In the genomic region with DNA sequence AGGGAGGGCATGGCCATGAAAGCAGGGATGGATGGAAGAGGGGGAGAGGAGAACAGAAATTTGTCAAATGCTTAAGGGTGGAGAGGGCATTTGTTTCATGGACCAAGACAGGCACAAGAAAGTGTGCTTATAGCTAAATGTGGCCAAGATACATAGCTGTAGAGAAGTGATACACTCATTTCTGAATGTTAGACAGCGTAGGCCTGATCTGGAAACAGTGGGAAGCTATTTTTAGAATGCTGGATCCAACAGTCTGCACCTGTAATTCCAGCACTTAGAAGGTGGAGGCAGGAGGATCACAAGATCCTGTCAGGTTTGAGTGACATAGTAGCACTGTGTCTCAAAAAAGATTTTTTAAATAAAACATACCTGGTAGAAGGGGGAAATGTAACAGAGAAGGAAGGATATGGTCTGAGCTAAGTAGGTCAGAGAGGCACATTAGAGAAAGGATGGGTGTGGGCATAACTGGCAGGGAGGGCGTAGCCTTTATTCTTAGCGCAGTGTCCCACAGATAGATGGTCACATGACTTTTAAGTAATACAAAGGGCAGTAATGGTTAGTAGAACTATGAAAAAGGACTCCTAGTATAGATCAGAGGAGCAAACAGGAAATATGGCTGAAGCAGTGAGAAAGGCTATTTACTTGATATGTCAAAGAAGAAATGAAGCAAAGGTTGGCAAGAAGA, we compare ENCODE assay signal across 20 mouse cellular contexts.
DNase-seq lines count a peak whose midpoint lies in the region; ATAC-seq and TF ChIP-seq lines count a peak whose summit lies in the region.
"Had no signal": no experiment of that assay in that cellular context is flagged by ENCODE, and none has a peak within 500 bp of the region (broad histone marks: within the 10 kb centered on the region; RNA-seq: fewer than 3 reads in every experiment).

No protein-coding gene starts in this region.

- no peak overlapping the region for H3K9ac ChIP-seq in intestine, embryonic 16.5 days (ENCODE audit: low read depth, low read length)
- H3K9ac ChIP-seq in intestine, postnatal 0 days (ENCODE audit: low read depth, low read length), result no peak overlapping the region
- H3K9ac ChIP-seq: embryonic facial prominence, embryonic 13.5 days; heart, embryonic 13.5 days; midbrain, embryonic 13.5 days had no signal

- H3K4me3 ChIP-seq in intestine, embryonic 16.5 days (ENCODE audit: low read length), result no peak overlapping the region
- H3K4me3 ChIP-seq in intestine, postnatal 0 days (ENCODE audit: low read depth, low read length), result no peak overlapping the region
- H3K4me3 ChIP-seq in brown adipose tissue, adult 24 weeks (ENCODE audit: insufficient read depth, low read depth, low read length), result no peak overlapping the region
- no peak overlapping the region for H3K4me3 ChIP-seq in midbrain, embryonic 10.5 days
- H3K4me3 ChIP-seq: embryonic facial prominence, embryonic 13.5 days; heart, embryonic 13.5 days; midbrain, embryonic 13.5 days had no signal

- 0 out of 2 replicates have a peak, but pooled peaks have one; percentile 44 for ATAC-seq in intestine, embryonic 16.5 days
- ATAC-seq in intestine, postnatal 0 days, result no peak
- ATAC-seq in CD4-positive, CD25-positive, alpha-beta regulatory T cell, adult 4 months, result peak; percentile 73
- peak; percentile 61 for ATAC-seq in megakaryocyte-erythroid progenitor cell, adult 5-6 weeks (replicated peaks; ENCODE audit: low FRiP score, low TSS enrichment, poor library complexity, severe bottlenecking)
- ATAC-seq: forebrain, embryonic 16.5 days; hindbrain, embryonic 16.5 days; midbrain, embryonic 13.5 days had no signal

- no peak overlapping the region for H3K4me2 ChIP-seq in intestine, embryonic 16.5 days (ENCODE audit: low read depth, low read length)
- no peak overlapping the region for H3K4me2 ChIP-seq in intestine, postnatal 0 days (replicated peaks; ENCODE audit: low read depth)
- H3K4me2 ChIP-seq: embryonic facial prominence, embryonic 13.5 days; heart, embryonic 13.5 days; midbrain, embryonic 13.5 days had no signal

- H3K4me1 ChIP-seq in intestine, embryonic 16.5 days (ENCODE audit: control insufficient read depth, insufficient read depth, low read length), result no peaks in the 10 kb centered on the region
- no peaks in the 10 kb centered on the region for H3K4me1 ChIP-seq in intestine, postnatal 0 days (replicated peaks; ENCODE audit: control insufficient read depth, insufficient read depth, low read length)
- no peaks in the 10 kb centered on the region for H3K4me1 ChIP-seq in brown adipose tissue, adult 24 weeks (ENCODE audit: control insufficient read depth, insufficient read depth, insufficient read length, low read length)
- H3K4me1 ChIP-seq in midbrain, embryonic 10.5 days, result no peaks in the 10 kb centered on the region
- H3K4me1 ChIP-seq: embryonic facial prominence, embryonic 13.5 days; midbrain, embryonic 13.5 days had no signal

- no peak for DNase-seq in midbrain, embryonic 10.5 days (ENCODE audit: low spot score)
- DNase-seq in thymus, postnatal 14 days, result no peak
- DNase-seq: adrenal gland, adult 8-10 months; cerebellum, postnatal 10 days; heart, adult 18-20 months; kidney, adult 18-20 months; kidney, postnatal 14 days; lung, postnatal 4 days; right cerebral cortex, postnatal 14 days; thymus, adult 2 months had no signal

- H3K27ac ChIP-seq in intestine, embryonic 16.5 days (ENCODE audit: low read length), result no peak overlapping the region
- no peak overlapping the region for H3K27ac ChIP-seq in intestine, postnatal 0 days (ENCODE audit: low read depth, low read length)
- peak overlapping the region; percentile 11; the same call in 1 of the 2 replicates for H3K27ac ChIP-seq in brown adipose tissue, adult 24 weeks (replicated peaks; ENCODE audit: low read depth, low read length)
- no peak overlapping the region for H3K27ac ChIP-seq in midbrain, embryonic 10.5 days (replicated peaks)
- H3K27ac ChIP-seq: embryonic facial prominence, embryonic 13.5 days; heart, embryonic 13.5 days; midbrain, embryonic 13.5 days had no signal

- H3K27me3 ChIP-seq in intestine, embryonic 16.5 days (replicated peaks; ENCODE audit: control insufficient read depth, insufficient read depth, low read length), result no peaks in the 10 kb centered on the region
- H3K27me3 ChIP-seq in intestine, postnatal 0 days (replicated peaks; ENCODE audit: control insufficient read depth, insufficient read depth, low read length), result no peaks in the 10 kb centered on the region
- H3K27me3 ChIP-seq in midbrain, embryonic 10.5 days (ENCODE audit: low read depth, poor library complexity, severe bottlenecking), result no peaks in the 10 kb centered on the region
- H3K27me3 ChIP-seq: embryonic facial prominence, embryonic 13.5 days; heart, embryonic 13.5 days; midbrain, embryonic 13.5 days had no signal

- no peaks in the 10 kb centered on the region for H3K36me3 ChIP-seq in intestine, embryonic 16.5 days (ENCODE audit: control insufficient read depth, insufficient read depth, low read length)
- peaks cover 26% of the 10 kb centered on the region for H3K36me3 ChIP-seq in intestine, postnatal 0 days (ENCODE audit: control insufficient read depth, insufficient read depth)
- H3K36me3 ChIP-seq in midbrain, embryonic 10.5 days, result peaks cover 97% of the 10 kb centered on the region

- 89% methylated on average over 3 of the region's 3 CpGs for WGBS in intestine, embryonic 16.5 days
- 63% methylated on average over 3 of the region's 3 CpGs for WGBS in intestine, postnatal 0 days
- WGBS in midbrain, embryonic 10.5 days, result 93% methylated on average over 3 of the region's 3 CpGs

- no peaks in the 10 kb centered on the region for H3K9me3 ChIP-seq in intestine, embryonic 16.5 days (ENCODE audit: control insufficient read depth, low read length)
- no peaks in the 10 kb centered on the region for H3K9me3 ChIP-seq in intestine, postnatal 0 days (ENCODE audit: control insufficient read depth)
- no peaks in the 10 kb centered on the region for H3K9me3 ChIP-seq in midbrain, embryonic 10.5 days (replicated peaks)
- H3K9me3 ChIP-seq: embryonic facial prominence, embryonic 13.5 days; heart, embryonic 13.5 days; midbrain, embryonic 13.5 days had no signal

- TF ChIP-seq CTCF in intestine, postnatal 0 days (IDR thresholded peaks at IDR 0.05; ENCODE audit: low read depth), result no peak
